Mouse (Mus musculus) urinary bladder, postnatal 14 days (tissue): ENCODE results near the gene Mrtfb.

ENCODE experiments used
- DNase-seq: peaks from one replicate; pipeline ENCODE4 v3.0.0; 2021; ENCODE audit warnings: low spot score

Gene Mrtfb

GRCm38 (mm10) chr16:13255855-13256635 is at the start of gene Mrtfb:
TSS of gene Mrtfb (plus strand) at chr16:13256481.
- DNase-seq: peak; percentile 93

GRCm38 (mm10) chr16:13207649-13208048 is 48.6 kb upstream of the Mrtfb start:
- no peak for DNase-seq

GRCm38 (mm10) chr16:13208087-13208486 is 48.2 kb upstream of the Mrtfb start:
- DNase-seq: no peak

- DNase-seq: no peak
Observed at GRCm38 (mm10) chr16:13212781-13213180, 43.5 kb upstream of the Mrtfb start.

- DNase-seq: no peak
Observed at GRCm38 (mm10) chr16:13216116-13216952, 39.9 kb upstream of the Mrtfb start.

- no peak for DNase-seq
Observed at GRCm38 (mm10) chr16:13217951-13218350, 38.3 kb upstream of the Mrtfb start.

DNA sequence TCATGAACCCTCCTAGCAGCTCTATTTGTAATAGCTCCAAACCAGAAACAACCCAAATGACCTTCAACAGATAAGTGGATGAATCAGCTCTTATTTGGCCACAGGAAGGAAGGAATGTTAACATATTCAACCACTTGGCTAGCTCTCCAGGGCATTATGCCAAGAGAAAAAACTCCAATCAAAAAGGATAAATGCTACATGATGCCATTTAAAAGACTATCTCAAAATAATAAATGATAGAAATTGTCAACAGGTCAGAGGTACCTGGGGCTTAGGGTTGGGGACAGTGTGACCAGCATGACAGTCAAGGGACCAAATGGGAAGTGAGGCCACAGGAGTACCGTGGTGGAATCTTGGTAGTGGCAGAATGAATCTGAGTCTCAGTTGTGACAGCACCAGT is 34.8 kb upstream of the Mrtfb start:
- no peak for DNase-seq

DNA sequence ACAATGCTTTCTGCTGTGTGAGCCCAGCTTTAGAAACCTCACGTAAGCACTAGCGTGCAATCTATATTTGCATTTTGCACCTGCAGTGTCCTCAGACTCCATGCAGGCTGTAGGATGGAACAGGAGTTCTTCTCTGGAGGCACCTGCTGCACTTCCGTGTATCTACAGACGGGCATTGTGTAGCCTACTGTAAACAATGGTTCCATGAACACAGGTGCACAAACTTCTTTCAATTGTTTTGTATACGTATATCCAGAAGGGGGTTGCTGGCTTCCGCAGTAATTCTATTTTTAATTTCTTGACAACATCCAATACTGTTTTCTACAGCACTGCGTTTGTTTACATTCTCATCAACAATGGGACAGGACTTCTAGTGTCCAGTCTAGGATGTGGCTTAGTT is 24.2 kb upstream of the Mrtfb start:
- no peak for DNase-seq

- DNase-seq: peak; percentile 9
Observed at GRCm38 (mm10) chr16:13232912-13233802, 23.1 kb upstream of the Mrtfb start.

DNA sequence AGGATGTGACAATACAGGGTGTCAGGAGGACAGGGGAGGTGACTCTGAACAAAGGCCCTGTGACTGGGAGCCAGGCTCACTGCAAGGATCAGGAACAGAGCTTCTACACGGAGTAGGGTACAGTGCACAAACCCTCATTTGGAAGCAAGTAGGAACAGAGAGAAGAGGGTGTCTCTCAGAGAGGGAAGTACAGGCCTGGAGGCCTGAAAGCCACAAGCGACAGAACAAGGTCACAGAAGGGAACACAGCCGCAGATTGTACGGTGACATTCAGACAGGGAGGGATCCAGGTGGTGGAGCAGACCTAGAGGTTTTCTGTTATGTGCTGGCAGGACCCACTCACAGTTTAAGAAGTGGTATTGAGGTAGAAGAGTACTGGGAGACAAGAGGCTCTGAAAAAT is 17.2 kb upstream of the Mrtfb start:
- no peak for DNase-seq

DNA sequence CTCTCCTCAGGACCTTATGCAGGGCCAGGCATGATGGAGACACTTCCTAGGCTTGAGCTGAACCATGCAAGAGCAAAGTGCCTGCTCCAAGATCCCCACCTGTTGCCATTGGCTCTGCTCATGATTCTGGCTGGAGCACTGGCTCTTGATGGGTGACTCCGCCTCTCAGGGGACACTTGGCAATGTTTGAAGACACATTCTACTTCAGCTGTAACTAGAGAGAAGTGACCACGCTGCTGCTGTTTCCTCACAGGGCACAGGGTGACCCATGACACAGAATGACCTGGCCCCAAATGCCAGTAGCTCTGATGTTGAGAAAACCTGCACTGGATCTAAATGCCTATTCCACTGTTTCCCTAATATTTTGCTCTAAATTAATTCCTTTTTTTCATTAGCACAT is 16.7 kb upstream of the Mrtfb start:
- no peak for DNase-seq

GRCm38 (mm10) chr16:13240326-13240725 is 16.0 kb upstream of the Mrtfb start:
- DNase-seq: no peak

DNA sequence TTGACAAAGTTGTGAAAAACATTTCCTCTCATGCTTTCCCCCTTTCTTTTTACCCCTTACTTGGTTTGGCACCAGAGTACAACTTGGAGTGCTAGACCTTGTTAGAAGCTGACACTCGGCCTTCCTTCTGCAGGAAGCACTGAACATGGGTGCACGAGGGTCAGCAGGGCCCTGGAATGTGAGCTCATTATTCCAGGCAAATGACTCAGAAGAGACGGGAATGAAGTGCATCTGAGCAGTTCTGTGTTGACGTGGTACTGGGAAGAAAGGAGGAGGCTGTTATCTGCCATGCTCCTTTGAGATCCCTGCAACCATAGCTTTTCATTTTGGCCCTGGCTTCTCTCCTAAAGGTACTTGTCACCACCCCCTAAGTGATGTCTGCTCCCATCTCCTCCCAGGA is 10.6 kb upstream of the Mrtfb start:
- no peak for DNase-seq

DNA sequence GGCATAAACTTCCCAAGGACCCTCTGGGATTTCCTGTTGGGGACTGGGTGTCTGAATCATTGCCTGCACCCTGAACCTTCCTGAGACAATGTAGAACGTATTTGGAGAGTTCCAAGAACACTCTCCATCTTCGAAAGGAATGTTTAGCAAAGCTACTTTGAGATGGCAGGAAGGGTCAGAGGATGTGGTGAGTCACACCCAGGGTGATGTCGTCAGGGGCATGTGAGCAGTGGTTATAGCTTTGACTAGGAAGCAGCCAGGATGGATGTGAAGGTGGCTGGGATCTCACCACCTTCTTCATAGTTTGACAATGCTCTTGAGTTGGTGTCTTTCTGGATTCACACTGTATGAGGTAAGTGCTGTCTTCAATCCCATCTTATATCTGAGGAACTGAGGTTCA is 9.4 kb upstream of the Mrtfb start:
- no peak for DNase-seq

DNA sequence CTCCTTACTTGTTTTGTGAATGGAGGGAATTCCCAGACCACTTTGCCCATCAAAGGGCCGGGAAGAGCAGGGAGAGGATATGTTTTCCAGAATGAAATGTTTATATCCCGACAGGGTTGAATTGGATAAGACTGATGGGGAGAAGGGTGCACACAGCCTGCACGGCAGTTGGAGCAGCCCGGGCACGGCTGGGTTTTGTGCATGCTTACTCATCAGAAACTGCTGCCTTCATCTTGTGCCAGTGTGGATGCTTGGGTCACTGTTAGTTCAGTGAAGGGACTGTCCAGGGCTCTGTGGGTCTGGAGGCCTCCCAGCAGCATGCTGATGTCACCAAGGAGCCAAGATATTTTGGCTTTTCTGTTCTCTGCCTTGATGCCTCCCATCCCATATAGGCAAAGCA is 6.2 kb upstream of the Mrtfb start:
- DNase-seq: no peak

DNA sequence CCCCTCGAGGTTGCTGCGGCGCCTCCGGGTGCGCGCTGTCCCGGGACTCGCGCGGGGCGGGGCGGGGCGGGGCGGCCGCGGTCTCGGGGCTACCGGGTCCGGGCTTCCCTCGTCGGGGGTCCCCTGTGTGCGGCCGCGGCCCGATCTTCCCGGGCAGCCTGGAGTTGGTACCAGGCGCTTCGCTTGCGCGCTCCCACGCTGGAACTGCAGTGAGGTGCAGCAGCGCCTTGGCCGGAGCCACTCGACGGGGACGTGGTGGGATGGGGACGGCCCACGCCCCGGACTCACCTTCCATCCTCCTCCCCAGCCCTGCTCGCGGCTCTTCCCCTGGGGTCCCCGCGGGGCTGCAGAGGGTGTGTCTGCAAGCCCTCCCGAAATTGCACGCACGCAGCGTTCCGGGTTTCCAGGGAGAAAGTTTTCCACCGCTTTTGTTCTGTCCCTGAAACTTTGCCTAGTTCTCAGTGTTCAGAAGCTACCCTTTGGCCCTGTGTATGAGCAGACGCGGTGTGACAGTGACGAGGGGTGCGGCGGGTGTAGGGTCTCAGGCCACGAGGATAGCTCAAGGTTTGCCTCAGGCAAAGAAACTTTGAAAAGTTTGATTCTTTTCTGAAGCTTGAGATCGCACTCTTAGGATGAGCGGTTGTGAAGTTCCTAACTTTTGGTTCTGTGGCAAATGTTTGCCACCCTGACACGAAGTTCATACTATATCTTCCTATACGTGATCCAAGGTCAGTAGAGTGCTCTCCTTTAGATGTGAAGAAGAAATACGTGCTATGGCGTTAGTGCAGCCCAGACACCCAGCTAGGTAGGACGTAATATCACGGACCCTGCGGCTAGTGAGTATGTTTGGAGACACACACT is 616 bp downstream of the Mrtfb start:
- DNase-seq: peak; percentile 28

DNA sequence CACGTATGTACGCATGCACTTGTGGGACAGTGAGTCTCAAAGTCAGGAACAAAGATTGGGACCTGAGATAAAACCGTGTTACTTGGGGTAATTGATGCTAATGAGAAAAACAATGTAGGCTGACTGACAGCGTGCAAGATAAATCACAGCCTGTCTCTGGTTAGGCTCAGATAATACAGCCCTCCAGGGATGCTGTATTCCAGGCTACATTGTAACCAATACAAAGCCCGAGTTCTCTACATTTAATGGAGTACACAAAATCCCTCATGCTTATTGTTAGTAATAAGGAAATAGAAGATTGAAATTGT is 1.2 kb downstream of the Mrtfb start:
- DNase-seq: no peak

- DNase-seq: no peak
Observed at GRCm38 (mm10) chr16:13259026-13259425, 2.7 kb downstream of the Mrtfb start.

DNA sequence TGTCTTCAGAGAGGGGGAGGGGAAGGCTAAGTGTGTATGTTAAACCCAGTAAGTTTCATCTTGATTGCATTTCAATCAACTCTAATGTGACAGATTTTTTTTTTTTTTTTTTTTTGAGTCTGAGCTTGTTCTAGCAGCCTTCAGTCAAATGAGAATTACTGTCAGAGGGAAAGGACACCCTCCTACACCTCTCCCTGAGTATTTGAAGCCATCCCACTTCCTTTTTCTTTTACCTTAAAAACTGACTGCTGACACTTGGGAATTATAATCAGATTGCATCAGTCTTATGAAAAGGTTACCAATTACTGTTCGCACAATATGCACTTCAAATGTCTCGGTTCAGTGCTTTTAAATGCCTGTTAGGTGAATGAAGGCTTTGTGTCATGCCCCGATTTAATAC is 10.0 kb downstream of the Mrtfb start:
- no peak for DNase-seq

DNA sequence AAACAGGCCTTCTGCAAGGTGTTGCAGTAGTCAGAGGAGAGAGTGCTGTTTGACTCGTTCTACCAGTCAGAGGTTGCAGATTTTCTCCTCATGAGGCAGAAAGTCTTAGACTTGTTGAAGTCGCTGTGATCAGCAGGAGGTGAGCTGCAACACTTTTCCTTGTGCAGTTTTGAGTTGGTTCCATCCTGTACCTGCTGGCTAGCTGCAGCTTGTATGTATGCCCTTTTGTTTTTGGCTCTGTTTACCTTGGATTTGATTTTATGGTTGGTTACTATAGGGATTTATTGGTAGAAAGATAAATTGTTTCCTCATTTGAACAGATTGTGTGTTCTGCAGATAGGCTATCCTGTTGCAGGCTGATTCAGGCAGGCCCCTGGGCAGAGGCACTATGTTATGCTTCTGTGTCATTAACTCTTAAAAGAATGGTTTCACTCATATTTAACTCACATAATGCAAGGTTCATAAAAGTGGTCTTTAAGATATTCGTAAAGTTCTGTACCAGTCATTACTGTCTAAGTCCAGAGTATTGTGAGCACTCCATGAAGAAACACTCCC is 11.1 kb downstream of the Mrtfb start:
- no peak for DNase-seq

GRCm38 (mm10) chr16:13269426-13269825 is 13.1 kb downstream of the Mrtfb start:
- no peak for DNase-seq
